In the genomic region with DNA sequence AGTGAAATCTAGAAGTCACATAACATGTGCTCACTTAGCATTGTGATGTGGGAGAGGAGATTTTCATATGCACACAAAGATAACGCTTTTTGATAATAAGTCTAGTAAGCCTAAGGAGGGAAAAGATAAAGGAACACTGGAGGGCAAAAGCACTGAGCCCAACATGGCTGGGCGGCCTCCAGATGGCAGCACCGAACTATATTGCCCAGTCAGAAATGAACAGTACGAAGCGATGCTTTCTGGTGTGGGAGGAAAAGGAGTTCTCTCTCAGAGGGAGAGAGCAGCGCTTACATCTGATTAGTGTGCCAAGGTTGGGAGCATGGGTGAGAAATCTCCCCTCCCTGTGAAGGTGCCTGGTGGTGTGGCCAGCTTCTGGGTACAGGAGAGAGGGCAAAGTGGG, we compare ENCODE assay signal across 9 mouse cellular contexts. TPM values are rescaled to one million over a fixed set of nuclear protein-coding genes. Genes with fewer than 3 reads are reported as not detected.
DNase-seq lines count a peak whose midpoint lies in the region; ATAC-seq and TF ChIP-seq lines count a peak whose summit lies in the region.
"Had no signal": no experiment of that assay in that cellular context is flagged by ENCODE, and none has a peak within 500 bp of the region (broad histone marks: within the 10 kb centered on the region; RNA-seq: fewer than 3 reads in every experiment).

No protein-coding gene starts in this region.

- no peaks in the 10 kb centered on the region for H3K9me3 ChIP-seq in E14TG2a.4 (ENCODE audit: low read length)
- H3K9me3 ChIP-seq in neural tube, embryonic 15.5 days (replicated peaks) = no peaks in the 10 kb centered on the region
- H3K9me3 ChIP-seq: embryonic facial prominence, embryonic 12.5 days had no signal

- no peak overlapping the region for H3K4me3 ChIP-seq in E14TG2a.4 (replicated peaks; ENCODE audit: low read length)
- no peak overlapping the region for H3K4me3 ChIP-seq in neural tube, embryonic 15.5 days (replicated peaks)
- H3K4me3 ChIP-seq: embryonic facial prominence, embryonic 12.5 days had no signal

- H3K36me3 ChIP-seq in E14TG2a.4 (ENCODE audit: insufficient read depth, low read length) = peaks cover 86% of the 10 kb centered on the region
- peaks cover 86% of the 10 kb centered on the region for H3K36me3 ChIP-seq in neural tube, embryonic 15.5 days

- peak; percentile 75 for ATAC-seq in frontal cortex, adult (ENCODE audit: low TSS enrichment)
- peak; percentile 38; the same call in 1 of the 2 replicates for ATAC-seq in neural tube, embryonic 15.5 days (ENCODE audit: low FRiP score)

- no peaks in the 10 kb centered on the region for H3K27me3 ChIP-seq in E14TG2a.4 (ENCODE audit: insufficient read depth, low read length)
- no peaks in the 10 kb centered on the region for H3K27me3 ChIP-seq in neural tube, embryonic 15.5 days (replicated peaks)
- H3K27me3 ChIP-seq: embryonic facial prominence, embryonic 12.5 days had no signal

- TF ChIP-seq POLR2A in brain, embryonic 14.5 days (IDR thresholded peaks at IDR 0.05; ENCODE audit: borderline replicate concordance, extremely low read depth, insufficient read depth, insufficient read length, poor library complexity, severe bottlenecking) = no peak

- no peak overlapping the region for H3K4me2 ChIP-seq in neural tube, embryonic 15.5 days
- H3K4me2 ChIP-seq: embryonic facial prominence, embryonic 12.5 days had no signal

- H3K9ac ChIP-seq in neural tube, embryonic 15.5 days (replicated peaks) = no peak overlapping the region
- H3K9ac ChIP-seq: embryonic facial prominence, embryonic 12.5 days had no signal

- no peak overlapping the region for H3K27ac ChIP-seq in neural tube, embryonic 15.5 days (replicated peaks)
- H3K27ac ChIP-seq: embryonic facial prominence, embryonic 12.5 days had no signal

- WGBS in neural tube, embryonic 15.5 days = 58% methylated on average over 6 of the region's 6 CpGs

- peak; percentile 44 for TF ChIP-seq CTCF in E14TG2a.4 (conservative IDR thresholded peaks at IDR 0.05; ENCODE audit: low read length)
- peak; percentile 73 for TF ChIP-seq CTCF in brain, embryonic 14.5 days (IDR thresholded peaks at IDR 0.05; ENCODE audit: borderline replicate concordance, extremely low read depth, insufficient read depth, insufficient read length)

- peaks cover 51% of the 10 kb centered on the region for H3K4me1 ChIP-seq in E14TG2a.4 (replicated peaks; ENCODE audit: low read depth, low read length)
- H3K4me1 ChIP-seq in neural tube, embryonic 15.5 days = no peaks in the 10 kb centered on the region
- H3K4me1 ChIP-seq: embryonic facial prominence, embryonic 12.5 days had no signal

- peak; percentile 33 for DNase-seq in layer of hippocampus, adult 11-12 months (ENCODE audit: low spot score)
- no peak for DNase-seq in layer of hippocampus, adult 9-11 months
- DNase-seq in brain, embryonic 14.5 days (ENCODE audit: low read depth) = peak; percentile 63
- DNase-seq in layer of hippocampus, postnatal 36 days = peak; percentile 39 to 41
- no peak for DNase-seq in spleen, postnatal 36 days (ENCODE audit: low spot score in 2 of 2)

RNA-seq across cellular contexts. Expression of gene Proser1, which starts 12.4 kb away (rescaled TPM):
- 15.9 and 30.7 TPM in 2 replicates for polyA plus RNA-seq in brain, embryonic 14.5 days (2012; rRNA removed)
- 10 to 100 TPM; 25.2 to 28.3 TPM for total RNA-seq in layer of hippocampus, postnatal 36 days (2021)
- polyA plus RNA-seq in neural tube, embryonic 15.5 days (2015; fragmentation: Nextera tagmentation; extraction: Ambion mirVana) = 16.6 and 19.1 TPM in 2 replicates

RNA-seq across cellular contexts. Expression of gene Stoml3, which starts 12.6 kb away (rescaled TPM):
- not detected in 2 replicates for polyA plus RNA-seq in brain, embryonic 14.5 days (2012; rRNA removed)
- total RNA-seq in layer of hippocampus, postnatal 36 days (2021) = under 1 TPM; 0.50 to 0.63 TPM
- 0.19 TPM in 2 replicates for polyA plus RNA-seq in neural tube, embryonic 15.5 days (2015; fragmentation: Nextera tagmentation; extraction: Ambion mirVana)
- polyA plus RNA-seq: embryonic facial prominence, embryonic 12.5 days had no signal

RNA-seq across cellular contexts. Expression of gene Nhlrc3, which starts 12.8 kb away (rescaled TPM):
- polyA plus RNA-seq in brain, embryonic 14.5 days (2012; rRNA removed) = 8.9 and 12.2 TPM in 2 replicates
- total RNA-seq in layer of hippocampus, postnatal 36 days (2021) = 1 to 10 TPM; 7.7 to 9.9 TPM
- polyA plus RNA-seq in neural tube, embryonic 15.5 days (2015; fragmentation: Nextera tagmentation; extraction: Ambion mirVana) = 7.0 and 8.9 TPM in 2 replicates

Comparison
In these comparisons a context has a peak if more than half of its experiments do, and no peak if none do; other contexts are left out.
1. DNase-seq: peak in layer of hippocampus, adult 11-12 months (single experiment), brain, embryonic 14.5 days (single experiment) and layer of hippocampus, postnatal 36 days (2 of 2); none in layer of hippocampus, adult 9-11 months (single experiment) and spleen, postnatal 36 days (0 of 2).